Mouse (Mus musculus): ENCODE results near the gene Llph.

- TF ChIP-seq GATA1 (IDR thresholded peaks at IDR 0.05; ENCODE audit: low read length): no peak
- TF ChIP-seq TAL1 (IDR thresholded peaks at IDR 0.05; ENCODE audit: low read length): no peak
These were observed 17.3 kb upstream of the Llph start for GRCm38 (mm10) chr10:120209539-120209925.
